Mouse (Mus musculus) frontal cortex, adult (tissue): ENCODE measurements at regions not wholly inside any gene's neighbourhood (a gene's known extent, or its start where the extent isn't known, plus 50 kb on each side); places are given as distances from the start of the nearest gene placed in this dataset.
"Not testable (repeated sequence)": the region's sequence is repeated elsewhere in the genome, so short reads cannot be mapped to it uniquely, and the experiment has no call there.

ENCODE experiments used
- ATAC-seq: cut with Nextera tagmentation; 2 replicates; pipeline ENCODE4 v1.9.2; 2017; ENCODE audit warnings: mild to moderate bottlenecking, moderate library complexity, mixed read lengths; ENCODE audit not compliant: low TSS enrichment

DNA sequence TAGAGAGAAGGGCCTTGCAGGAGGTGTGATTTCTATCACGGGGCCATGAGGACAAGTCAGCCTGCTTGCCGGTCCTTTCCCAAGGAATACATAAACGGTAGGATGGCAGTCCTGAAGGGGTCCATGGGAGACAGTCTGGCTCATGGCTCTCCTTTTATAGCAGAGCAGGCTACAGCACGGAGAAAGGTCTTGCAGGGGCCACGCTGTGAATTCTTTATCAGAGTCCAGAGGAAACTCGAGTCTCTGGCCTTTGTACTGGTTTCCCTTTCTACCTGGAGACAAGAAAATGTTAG is 1984.0 kb downstream of the 4930444P10Rik start:
- ATAC-seq, result no peak

DNA sequence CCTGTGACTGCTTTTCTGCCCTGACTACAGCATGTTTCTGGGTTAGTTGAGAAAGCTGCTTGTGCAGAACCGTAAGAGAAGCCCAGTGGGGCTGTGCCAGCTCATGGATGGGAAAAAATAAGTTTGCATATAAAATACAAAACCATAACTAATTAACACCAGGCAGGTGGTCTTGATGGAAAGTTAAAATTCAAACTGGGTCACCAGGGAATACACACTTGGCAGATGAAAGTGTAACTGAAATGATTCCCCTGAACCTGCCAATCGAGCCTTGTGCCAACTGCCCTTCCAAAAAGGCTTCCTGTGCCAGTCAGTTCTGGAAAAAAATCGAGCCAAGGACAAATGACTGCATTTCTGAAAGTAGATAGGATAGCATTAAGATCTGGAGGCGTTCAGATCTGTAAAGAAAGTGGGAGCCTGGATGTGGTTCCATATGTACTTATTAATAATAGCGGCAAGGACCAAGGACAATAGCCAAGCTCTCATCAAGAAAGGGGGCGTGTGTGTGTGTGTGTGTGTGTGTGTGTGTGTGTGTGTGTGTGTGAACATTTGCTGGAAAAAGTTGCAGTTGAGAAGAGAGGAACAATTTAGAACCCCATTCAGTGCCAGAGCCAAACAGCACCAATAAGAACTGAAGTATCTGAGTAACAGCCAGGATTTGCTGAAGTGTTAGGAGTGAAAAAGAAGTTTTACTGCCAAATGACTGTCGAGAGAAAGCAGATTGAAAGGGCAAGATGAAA is 1984.5 kb downstream of the 4930444P10Rik start:
- ATAC-seq, result peak; percentile 86

DNA sequence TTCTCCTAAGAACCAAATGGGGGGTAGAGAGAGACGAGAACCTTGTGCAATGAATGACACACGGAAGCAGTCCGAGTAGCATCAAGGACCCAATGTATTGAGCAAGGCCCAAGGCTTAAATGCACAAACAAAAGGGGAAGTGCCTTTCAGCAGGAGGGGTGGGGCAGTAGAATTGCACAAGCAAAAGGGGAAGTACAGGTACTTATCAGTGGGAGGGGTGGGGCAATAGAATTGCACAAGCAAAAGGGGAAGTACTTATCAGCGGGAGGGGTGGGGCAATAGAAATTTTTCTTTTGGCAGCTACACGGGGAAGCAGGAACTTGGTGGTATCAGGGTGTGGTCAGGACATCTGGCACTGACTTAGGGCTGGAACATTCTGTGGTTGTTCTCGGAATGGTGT is 1987.6 kb downstream of the 4930444P10Rik start:
- not testable (repeated sequence) for ATAC-seq

DNA sequence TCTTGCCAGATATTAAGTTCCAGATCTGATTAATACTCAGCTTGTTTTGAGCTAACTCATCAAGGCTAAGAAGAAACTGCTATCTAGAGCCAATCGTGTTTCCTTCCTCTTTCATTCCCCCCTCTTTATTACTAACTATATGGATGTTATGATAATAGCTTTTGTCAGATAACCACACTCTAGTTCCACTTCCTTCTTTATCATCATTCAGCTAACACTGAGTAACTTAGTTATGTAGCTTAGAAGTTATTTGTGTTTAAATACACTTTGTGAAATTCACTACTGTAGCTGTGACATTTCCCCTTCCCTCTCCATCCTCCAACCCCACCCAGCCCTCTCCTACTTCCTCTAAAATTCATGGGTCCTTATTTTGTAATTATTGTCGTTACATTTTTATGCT is 1988.6 kb downstream of the 4930444P10Rik start:
- ATAC-seq, result no peak

DNA sequence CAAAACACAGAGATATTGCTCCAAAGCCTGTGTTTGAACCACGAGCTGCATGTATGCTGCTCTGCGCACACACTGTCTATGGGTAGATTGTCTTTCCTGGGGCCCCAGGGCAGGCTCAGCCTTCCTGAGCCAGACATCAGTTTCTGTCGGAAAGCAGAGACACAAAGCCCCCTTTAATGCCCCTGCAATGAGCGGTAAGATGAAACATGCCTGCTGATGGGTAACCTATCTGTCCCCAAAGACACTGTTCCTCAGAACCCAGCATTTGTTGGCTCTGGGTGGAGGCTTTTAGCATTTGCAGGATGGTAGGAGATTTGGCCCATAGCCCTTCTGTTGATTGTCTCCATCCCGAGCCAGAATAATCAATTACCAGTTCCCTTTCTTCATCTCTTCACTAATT is 1994.1 kb downstream of the 4930444P10Rik start:
- ATAC-seq, result no peak

DNA sequence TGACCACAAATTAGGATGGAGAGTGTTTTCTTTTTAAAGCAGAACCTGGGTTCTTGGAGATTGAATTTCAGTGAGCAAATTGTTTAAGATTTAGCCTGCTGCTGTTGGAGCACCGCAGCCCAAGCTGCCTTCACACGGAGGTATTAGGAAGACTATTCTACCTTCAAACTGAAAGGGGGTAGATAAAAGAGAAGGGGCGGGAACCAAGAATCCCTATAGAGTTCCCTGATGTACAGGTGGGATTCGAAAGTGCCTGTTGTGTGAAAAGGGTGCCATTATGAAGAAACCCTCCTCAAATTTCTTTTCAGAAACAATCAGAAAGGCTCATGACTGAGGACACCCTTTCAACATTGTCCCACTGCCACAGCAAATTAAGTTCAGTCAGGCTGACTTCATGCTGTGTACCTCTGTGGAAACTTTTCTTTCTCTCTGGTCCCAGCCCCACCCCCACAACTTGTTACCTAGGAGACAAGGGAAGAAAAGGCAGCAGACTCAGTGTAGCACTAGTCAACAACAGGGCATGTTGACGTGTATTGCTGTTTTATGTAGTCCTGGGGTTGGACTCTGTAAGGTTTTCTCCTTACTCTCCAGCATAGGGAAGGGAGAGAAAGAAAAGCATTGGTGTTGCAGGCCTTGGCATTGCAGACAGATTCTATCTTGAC is 1995.4 kb downstream of the 4930444P10Rik start:
- no peak for ATAC-seq

DNA sequence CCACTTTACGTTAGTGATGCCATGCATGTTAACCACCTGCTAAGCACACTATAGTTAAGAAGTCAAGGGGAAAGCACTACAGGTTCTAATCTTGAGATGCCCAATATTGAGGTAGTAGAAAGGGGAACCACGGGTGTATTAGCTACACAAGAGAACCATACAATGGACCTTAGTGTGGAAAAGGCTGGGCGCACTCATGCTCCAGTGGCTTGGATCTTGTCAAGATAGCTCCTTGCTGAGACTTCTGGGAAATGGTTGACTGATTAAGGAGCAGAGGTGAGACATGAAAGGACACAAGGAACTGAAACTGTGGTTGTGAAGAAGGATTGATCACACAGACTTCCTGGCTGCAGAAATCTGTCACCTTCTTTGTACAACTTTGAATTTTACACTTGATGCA is 2028.3 kb downstream of the 4930444P10Rik start:
- no peak for ATAC-seq

DNA sequence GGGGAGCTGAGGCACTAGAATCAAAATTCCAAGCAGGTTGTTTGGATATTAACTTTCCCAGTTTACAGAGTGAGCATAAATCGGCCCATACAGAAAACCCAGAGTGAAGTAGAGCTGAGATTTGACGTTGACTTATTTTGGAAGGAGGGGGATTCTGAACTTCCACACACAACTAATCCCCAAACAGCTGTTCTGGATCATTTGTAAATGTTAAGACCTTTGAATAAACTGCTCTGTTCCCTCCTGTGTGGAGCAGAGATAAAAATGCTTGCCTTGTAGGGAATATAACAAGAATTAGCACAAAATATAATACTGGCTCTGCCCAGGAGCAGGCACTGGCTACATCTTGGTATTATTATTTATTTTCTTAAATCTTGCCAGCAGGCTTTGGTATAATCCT is 2057.0 kb downstream of the 4930444P10Rik start:
- no peak for ATAC-seq

DNA sequence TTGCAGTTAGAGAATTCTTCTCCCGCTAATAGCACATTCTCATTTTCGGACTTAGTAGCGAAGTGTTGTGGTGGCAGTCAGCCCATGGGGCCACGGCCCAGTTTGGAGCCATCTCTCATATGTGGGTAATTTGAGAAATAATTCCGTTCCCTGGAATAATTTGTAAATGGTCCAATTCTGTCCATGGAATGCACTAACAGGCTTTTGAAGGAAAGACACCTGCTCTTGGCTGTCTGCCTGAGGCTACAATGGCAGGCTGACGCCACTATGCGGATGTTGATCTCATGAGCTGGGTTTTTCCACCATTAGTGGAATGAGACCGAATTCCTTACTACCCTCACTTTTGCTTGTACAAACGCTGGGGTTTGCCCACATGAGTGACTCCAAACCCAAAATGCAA is 2081.6 kb downstream of the 4930444P10Rik start:
- no peak for ATAC-seq

DNA sequence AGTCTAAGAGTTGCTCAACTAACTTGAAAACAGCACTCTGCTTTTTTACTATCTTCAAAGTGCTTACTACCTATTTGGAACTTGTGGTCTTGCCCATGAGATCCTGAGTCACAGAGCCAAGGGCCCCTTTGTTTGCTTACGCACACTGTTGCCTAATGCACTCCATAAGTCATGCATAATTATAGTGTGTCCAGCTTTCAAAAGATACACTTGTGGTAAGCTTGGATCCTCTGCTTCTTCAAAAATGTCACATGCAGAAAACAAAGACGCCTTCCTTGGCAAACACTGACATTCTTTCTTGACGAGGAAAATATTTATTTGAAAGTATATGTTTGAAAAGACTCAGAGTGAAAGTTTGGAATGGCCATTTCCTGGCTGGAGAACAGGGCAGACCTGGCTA is 2082.3 kb downstream of the 4930444P10Rik start:
- ATAC-seq, result no peak

DNA sequence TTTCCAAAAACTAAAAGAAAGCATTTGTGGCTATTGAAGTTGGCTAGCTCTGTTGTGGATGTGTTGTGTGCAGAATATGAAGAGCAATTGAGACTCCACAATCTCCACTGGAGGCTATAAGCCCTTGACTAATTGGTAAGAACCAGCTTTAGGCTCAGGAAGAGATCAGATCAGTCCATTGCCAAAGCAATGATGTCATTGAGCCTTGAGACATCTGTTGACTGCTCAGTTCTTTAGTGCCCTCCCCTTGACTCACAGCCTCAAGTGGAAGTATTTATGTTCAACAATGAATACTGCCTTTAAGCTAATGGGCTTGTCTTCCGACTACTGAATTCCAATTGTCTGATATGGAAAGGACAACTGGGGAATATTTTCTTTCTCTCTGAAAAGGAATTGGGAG is 2090.6 kb downstream of the 4930444P10Rik start:
- ATAC-seq, result no peak

DNA sequence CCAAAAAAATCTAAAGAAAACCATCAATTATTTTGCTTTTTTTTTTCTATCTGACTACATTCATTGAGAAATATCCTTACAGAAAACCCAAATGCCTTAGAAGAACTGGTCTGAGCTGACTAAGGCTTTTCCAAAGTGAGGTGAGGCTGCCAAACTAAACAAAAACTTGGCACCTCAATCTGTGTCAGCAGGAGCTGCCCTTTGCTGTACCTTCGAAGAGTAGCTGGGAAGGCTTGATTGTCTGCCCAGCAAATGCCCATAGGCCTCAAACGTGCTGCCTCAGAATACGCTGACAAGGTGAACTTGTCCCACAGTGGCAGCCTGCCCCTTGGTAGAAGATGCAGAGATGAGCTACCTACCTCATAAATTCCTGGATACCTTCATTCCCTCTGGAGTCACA is 2091.7 kb downstream of the 4930444P10Rik start:
- ATAC-seq, result no peak

DNA sequence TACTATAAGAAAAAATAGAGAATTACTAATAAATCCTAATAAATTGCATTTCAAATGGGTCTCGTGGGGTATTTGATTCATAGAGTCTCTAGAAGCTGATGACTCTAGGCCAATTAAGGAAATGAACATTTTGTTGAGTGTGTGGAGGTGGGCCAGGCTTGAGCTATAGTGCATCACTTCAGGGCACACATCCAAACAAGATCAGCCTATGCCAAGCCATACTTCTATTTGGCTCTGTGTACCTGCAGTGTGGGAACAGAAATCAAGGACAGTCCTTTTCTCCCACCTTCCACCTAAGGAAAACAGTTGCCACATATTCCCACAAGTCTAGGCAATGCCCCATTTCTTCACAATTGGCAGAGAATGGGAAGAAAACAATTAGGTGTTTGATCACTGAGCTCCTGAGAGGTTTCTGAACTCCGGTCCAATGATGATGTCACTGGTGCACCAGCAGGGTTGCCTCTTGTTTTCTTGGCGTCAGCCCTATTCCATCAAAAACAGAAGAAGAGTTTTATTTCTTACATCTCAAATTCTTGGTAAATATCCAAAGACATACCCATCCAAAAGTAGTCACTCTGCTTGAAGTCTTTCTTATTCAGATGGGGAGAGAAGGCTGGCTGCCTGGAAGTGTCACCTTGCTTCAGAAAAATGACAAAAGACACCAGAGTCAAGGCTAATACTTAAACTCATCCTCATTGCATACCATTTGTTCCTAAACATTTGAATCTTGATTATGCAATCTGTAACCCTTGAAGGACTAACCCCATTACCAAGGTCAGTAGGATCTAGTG is 2092.3 kb downstream of the 4930444P10Rik start:
- ATAC-seq, result no peak

DNA sequence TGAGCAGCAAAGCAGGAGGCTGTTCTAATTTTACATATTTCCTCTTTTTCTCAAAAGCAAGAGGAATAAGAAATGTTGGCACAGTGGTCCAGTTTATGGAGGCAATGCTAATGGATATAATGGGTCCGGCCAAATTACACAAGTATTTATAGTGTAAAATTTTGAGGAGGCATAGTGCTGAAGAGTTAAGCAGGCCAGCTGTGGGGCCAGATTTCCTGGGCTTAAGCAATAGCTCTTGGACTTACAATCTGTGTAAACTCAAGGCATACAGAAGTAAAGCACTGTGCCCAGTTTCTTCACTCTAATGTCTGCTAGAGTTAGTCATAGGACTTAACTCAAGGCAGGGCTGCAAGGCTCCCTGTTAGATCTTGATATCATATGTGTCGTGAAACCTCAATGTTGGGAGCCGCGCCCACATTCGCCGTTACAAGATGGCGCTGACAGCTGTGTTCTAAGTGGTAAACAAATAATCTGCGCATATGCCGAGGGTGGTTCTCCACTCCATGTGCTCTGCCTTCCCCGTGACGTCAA is 2094.9 kb downstream of the 4930444P10Rik start:
- ATAC-seq, result peak; percentile 55

DNA sequence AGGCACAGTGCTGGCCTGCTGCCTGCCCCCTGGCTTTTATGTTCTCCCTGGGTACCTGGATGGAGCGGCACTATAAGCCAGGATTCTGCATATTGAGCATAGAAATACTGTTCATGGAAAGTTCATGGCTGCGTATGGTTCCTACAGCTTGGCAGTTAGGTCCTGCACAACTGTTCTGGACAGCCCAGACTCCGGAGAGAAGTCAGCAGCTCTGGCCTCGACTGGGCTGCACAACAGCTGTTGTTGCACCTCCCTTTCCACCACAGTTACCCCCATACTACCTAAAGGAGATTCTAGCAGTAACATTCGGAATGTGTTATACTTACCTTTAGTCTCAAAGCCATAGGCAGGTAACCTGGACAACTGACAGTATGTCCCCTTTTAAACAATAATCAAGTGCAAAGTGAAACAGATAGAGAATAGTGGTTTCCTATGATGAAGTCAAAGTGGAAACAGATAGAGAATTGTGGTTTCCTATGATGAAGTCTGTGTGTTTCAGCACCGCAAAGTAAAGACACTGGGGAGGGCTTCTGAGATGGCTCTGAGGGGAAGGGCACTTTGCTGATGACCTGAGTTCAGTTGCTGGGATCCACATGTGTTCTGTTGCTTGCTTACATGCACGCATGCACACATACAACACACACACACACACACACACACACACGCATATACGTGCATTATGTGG is 2099.2 kb downstream of the 4930444P10Rik start:
- ATAC-seq, result no peak

DNA sequence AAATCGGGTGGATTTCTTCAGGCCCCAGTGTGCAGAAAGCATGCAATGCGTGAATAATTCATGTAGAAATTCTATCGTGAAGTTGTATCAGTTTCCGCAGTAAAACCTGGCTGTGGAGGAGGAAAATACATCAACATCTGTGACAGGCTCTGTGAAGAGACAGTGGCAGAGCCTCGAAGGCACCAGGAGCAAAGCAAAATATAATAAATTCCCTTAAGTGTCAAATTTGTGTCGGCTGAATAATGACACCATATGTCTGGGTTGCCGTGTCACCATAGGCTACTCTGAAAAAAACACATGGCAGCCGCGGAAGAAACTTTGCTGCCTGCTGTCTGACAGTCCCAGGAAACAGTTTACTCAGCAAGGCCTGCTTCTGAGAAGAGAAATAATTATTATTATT is 2100.1 kb downstream of the 4930444P10Rik start:
- ATAC-seq, result no peak

DNA sequence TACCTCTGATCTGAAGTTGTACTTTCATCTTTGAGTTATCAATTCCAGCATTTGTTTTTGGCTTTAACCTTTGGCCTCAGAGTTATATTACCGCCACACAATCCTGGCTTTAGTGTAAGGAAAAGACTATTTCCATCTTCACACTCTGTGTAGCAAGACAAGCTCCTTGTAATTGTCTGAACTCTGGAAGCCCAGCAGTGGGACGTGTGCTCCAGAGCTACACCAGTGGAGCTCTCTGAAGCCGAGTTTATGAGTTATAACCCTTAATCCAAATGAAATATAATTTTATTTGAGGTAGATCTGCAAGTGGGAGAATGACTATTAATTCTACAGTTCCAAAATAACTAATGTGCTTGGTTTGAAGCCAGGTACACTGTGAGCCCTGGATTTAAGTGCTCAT is 2103.8 kb downstream of the 4930444P10Rik start:
- no peak for ATAC-seq

DNA sequence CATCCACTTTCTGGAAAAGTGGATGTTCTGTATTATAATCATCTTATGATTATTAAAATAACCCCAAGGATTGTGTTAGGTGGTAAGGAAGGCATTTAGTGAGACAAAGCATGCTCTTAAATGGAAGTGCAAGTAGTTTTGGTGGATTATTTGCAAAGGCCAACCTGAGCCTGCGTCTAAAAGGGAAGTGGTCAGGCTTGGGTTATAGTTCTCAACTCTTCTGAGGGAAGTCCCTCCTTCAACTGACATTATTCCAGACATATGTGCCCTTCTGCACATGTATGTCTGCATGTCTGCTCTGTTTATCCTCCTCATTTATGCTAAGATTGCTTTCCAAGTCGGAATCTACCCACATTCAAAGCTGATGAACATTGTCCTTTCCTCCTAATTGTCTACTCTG is 2108.3 kb downstream of the 4930444P10Rik start:
- ATAC-seq, result no peak

DNA sequence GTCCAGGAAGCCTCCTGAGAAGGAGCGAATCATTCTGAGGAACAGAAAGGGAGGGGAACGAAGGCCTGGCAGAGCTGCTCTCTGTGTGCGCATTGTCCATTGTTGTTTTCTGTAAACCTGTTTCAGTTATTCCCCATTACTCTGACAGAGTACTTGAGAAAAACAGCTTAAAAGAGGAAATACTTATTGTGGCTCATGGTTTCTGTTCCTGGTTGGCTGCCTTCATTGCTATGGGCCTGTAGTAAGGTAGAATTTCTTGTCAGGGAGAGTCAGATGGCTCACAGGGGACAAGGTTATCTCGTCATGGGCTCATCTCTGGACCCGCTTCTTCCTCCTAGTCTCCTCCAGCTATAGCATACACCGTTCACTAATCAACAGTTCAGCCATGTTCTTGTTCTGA is 2112.9 kb downstream of the 4930444P10Rik start:
- ATAC-seq, result no peak

DNA sequence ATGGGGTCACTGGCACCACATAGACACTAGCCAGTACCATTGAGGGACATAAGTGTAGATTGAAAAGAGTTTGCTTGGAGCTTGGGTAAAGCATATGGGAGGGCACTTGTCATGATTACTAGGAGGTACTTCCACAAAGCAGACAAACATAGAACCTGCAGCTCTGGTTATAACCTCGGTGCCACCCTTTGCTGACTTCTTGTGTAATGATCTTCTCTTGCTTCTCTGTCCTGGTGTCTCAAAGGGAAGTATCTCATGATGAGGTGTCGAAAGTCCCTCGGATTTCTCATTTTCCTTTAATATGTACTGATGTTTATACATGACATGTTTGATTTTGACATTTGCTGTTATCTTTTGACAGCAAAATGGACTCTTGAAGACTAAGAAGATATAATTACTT is 2114.5 kb downstream of the 4930444P10Rik start:
- ATAC-seq, result no peak

DNA sequence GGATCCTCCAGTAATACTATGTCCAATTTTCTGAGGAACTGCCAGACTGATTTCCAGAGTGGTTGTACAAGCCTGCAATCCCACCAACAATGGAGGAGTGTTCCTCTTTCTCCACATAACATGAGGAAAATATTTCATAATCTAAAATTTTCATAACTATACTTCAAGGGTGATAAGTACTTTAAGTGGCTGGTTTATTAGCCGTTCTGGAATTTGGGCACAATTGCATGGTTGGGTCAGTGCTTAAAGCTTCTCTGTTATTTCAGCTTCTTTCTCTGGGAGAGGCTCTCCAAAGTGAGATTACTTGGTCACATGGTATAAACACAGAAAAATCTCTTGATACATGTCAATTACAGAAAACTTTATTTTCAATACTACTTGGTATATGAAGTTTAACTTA is 2115.9 kb downstream of the 4930444P10Rik start:
- no peak for ATAC-seq

DNA sequence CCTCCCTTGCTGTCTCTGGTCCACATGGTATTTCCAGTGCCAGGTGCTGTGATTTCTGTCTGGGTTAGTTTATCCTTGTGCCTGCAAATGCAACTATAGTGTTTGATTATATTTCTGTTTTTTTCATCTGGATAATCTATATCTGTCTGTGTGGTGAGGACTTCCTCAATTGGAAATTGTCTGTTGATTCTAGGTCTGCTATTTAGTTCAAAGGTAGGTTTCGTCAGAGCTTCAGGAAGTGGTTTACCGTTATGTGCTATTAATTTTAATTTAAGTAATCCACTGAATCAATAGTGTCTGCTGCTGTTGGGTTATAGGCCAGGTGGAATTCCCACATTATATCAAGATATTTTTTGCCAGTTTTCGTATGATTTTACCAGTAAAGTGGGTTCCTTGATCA is 2143.9 kb downstream of the 4930444P10Rik start:
- no peak for ATAC-seq
